Mouse (Mus musculus) lung, adult 2 months (tissue): ENCODE results near the gene Nipal1.

ENCODE experiments used
- CTCF ChIP-seq: fragments of 200-500 bp; IDR thresholded peaks from 2 replicates; pipeline ENCODE4 v1.5.1; 2011; ENCODE audit warnings: mild to moderate bottlenecking, low read length, control low read depth; ENCODE audit not compliant: insufficient read depth
- POLR2A ChIP-seq: fragments of 200-500 bp; IDR thresholded peaks from 2 replicates; pipeline ENCODE4 v1.6.1; 2011; ENCODE audit warnings: low read depth, mild to moderate bottlenecking, control low read depth, low read length, borderline replicate concordance; ENCODE audit errors: extremely low read depth

DNA sequence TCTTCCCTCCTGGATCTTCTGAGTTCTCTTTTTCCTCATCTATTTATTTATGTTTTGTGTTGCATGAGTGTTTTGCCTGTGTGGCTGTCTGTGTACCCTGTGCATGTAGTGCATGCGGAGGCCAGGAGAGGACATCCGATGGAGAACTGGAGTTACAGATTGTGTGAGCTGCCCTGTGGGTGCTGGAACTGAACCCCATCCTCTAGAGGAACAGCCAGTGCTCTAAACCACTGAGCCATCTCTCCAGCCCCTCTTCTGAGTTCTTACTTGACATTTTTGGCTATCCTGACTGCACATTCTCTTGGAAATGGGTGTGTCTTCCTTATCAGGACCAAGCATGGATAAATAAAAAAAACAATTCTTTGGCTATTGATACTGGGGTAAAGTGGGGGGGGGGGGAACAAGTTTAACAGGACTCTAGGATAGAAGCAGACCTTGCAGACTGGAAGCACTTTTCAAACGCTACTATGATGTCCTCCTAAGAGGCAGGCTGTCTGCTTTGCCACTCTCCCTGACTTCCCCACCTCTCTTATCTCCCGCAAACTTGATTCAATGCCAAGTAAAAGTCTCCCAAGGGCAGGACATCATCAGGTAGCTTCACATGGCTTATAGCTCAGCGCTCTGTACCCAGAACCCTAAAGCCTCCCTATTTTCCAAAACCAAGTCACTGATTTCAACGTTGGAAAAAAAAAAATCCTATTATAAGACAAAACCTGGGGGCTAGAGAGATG is 13.6 kb downstream of the Nipal1 start:
- no peak for TF ChIP-seq CTCF
- TF ChIP-seq POLR2A, result no peak
